Mouse (Mus musculus) heart, postnatal 0 days (tissue): ENCODE data around the gene Tet1. TPM values are rescaled to one million over a fixed set of nuclear protein-coding genes. Genes with fewer than 3 reads are reported as not detected.
"Not testable (repeated sequence)": the region's sequence is repeated elsewhere in the genome, so short reads cannot be mapped to it uniquely, and the experiment has no call there.

Source experiments
- ATAC-seq: fragments of 200-750 bp; cut with Nextera tagmentation; 2 replicates; pipeline ENCODE4 v1.8.0; 2017; ENCODE audit warnings: low read depth, moderate number of reproducible peaks, moderate library complexity; ENCODE audit not compliant: insufficient read depth
- DNase-seq: peaks from one replicate; pipeline ENCODE4 v3.0.0-alpha.2; 2016; ENCODE audit warnings: low spot score
- H3K27ac ChIP-seq: fragments of 300-500 bp; sonication (generic); 2 replicates; pipeline ENCODE4 v1.5.1; 2014; ENCODE audit warnings: low read depth, mild to moderate bottlenecking
- H3K27me3 ChIP-seq: fragments of 300-500 bp; sonication (generic); 2 replicates; pipeline ENCODE4 v1.6.1; 2014; ENCODE audit warnings: low read length, mixed read lengths; ENCODE audit not compliant: control insufficient read depth, insufficient read depth
- H3K36me3 ChIP-seq: fragments of 300-500 bp; sonication (generic); replicated peaks from 2 replicates; pipeline ENCODE4 v1.6.1; 2014; ENCODE audit warnings: low read length, mixed read lengths; ENCODE audit not compliant: control insufficient read depth, insufficient read depth
- H3K4me1 ChIP-seq: fragments of 300-500 bp; sonication (generic); 2 replicates; pipeline ENCODE4 v1.6.1; 2014; ENCODE audit warnings: antibody characterized with exemption; ENCODE audit not compliant: control insufficient read depth, insufficient read depth
- H3K4me2 ChIP-seq: fragments of 300-500 bp; sonication (generic); 2 replicates; pipeline ENCODE4 v1.6.1; 2014; ENCODE audit warnings: low read depth, mild to moderate bottlenecking, low read length, moderate library complexity
- H3K4me3 ChIP-seq: fragments of 300-500 bp; sonication (generic); 2 replicates; pipeline ENCODE4 v1.5.1; 2014; ENCODE audit warnings: low read depth, low read length
- H3K9ac ChIP-seq: fragments of 300-500 bp; sonication (generic); replicated peaks from 2 replicates; pipeline ENCODE4 v1.6.1; 2014; ENCODE audit warnings: low read depth, low read length, mixed read lengths
- H3K9me3 ChIP-seq: fragments of 300-500 bp; sonication (generic); replicated peaks from 2 replicates; pipeline ENCODE4 v1.6.1; 2016; ENCODE audit warnings: low read length; ENCODE audit not compliant: control insufficient read depth
- CTCF ChIP-seq: IDR thresholded peaks from 2 replicates; pipeline ENCODE4 v1.5.1; 2016; ENCODE audit warnings: antibody characterized with exemption, control low read depth, low read depth
- EP300 ChIP-seq: IDR thresholded peaks from 2 replicates; pipeline ENCODE4 v1.6.1; 2016; ENCODE audit warnings: antibody characterized with exemption, low read depth
- WGBS: fragments of 180-500 bp; shearing (Covaris S2); extraction: QIAGEN DNeasy Blood & Tissue Kit; methylation state at CpG from one replicate; pipeline ENCODE4 v1.1.7; 2014; 5-methylcytosine and 5-hydroxymethylcytosine counted together
- polyA plus RNA-seq: library from polyadenylated mRNA; unstranded; fragments of >200 nt; fragmentation: Nextera tagmentation; extraction: Ambion mirVana; gene quantifications from 2 replicates; pipeline ENCODE4 v1.2.1, GENCODE M21; 2015
- total RNA-seq: library from RNA; depleted of rRNA; stranded (reverse); fragments of >200 nt; gene quantifications from 2 replicates; pipeline ENCODE4 v1.2.3, GENCODE M21; 2014; ENCODE audit warnings: low replicate concordance; rRNA removed

The Tet1 gene
- total RNA-seq: 12.8 and 17.3 TPM in 2 replicates
- 18.8 and 19.9 TPM in 2 replicates for polyA plus RNA-seq

DNA sequence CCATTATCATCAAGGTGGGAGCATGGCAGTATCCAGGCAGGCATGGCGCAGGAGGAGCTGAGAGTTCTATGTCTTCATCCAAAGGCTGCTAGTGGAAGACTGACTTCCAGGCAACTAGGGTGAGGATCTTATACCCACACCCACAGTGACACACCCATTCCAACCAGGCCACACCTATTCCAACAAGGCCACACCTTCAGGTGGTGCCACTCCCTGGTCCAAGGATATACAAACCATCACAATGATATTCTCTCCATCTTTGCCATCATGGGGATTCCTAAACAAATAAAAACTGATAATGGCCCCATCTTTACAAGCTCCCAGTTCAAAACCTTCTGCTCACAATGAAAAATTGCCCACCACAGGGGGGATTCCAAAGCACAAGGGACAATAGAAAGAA is at the start of gene Tet1:
TSS of gene Tet1 (minus strand) at position 101 of the 400 bp plus-strand sequence.
- H3K36me3 ChIP-seq, H3K27ac ChIP-seq, H3K27me3 ChIP-seq, ATAC-seq, H3K9ac ChIP-seq, H3K4me3 ChIP-seq, H3K4me1 ChIP-seq, H3K9me3 ChIP-seq, H3K4me2 ChIP-seq, DNase-seq: not testable (repeated sequence)
- WGBS: no CpG with 5 or more reads among the region's 1 CpGs

DNA sequence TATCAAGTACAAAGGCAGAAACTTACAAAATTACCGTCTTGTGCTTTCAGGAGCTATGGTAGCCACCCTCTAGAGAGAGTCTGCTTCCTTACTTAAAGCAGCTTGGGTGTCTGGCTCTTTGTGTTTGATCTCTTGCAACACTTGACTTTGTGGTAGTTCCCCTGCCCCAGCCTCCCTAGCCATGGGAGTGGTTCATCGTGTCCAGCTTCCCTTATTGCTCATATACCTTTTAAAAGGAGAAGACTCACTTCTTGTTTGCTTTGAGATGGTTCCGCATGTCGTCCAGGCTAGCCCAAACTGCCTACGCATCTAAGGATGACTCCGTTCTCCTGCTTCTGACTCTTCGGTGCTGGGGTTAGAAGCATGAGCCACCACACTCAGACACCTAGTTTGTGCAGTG is 39.8 kb upstream of the Tet1 start:
- no peak for DNase-seq

DNA sequence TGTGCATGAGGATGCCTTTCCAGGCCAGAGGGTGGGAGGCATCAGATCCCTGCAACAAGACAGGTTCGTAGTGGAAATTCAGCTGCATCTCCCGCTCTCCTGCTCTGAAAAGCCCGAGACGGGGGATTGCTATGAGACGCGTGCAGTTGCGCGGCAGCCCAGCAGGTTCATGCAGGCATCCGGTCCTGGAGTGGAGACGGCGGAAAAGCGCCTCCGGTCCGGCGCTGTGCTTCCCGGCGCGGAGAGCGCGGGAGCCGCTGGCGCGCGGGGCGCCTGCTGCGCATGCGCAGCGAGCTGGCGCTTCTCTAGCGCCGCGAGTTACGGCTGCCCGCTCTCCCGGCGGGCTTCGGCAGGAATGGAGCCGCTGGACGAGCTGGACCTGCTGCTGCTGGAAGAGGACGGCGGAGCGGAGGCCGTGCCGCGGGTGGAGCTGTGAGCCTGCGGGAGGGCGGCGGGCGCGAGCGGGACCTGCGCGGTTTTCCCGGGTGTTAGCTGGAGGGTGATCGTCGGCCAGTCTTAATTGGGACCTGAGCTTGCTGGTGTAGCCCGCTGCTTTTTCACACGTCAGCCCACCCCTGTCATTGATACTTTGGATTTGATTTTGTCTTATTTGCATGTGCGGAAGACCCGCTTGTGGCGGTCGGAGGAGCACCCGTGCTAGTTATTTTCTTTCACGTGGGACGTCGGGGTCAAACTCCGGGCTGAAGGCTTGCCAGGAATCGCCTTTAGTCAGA is 38.1 kb upstream of the Tet1 start, which contains the start of gene Dna2:
TSS of gene Dna2 (plus strand) at position 289 of the 734 bp plus-strand sequence.
- H3K4me3 ChIP-seq: peak within 1 kb of the TSS; percentile 87
- no peaks in the 10 kb centered on the region for H3K4me1 ChIP-seq
- H3K9me3 ChIP-seq: no peaks in the 10 kb centered on the region
- peak; percentile 91 for ATAC-seq
- 0% methylated on average over 68 of the region's 68 CpGs for WGBS
- H3K4me2 ChIP-seq: peak within 1 kb of the TSS; percentile 97
- peak within 1 kb of the TSS; percentile 76 for H3K27ac ChIP-seq
- peaks cover 42% of the 10 kb centered on the region for H3K36me3 ChIP-seq
- H3K9ac ChIP-seq: peak within 1 kb of the TSS; percentile 85
- no peaks in the 10 kb centered on the region for H3K27me3 ChIP-seq
- TF ChIP-seq EP300 (no peak), CTCF (no peak)
- DNase-seq: peak; percentile 84

More for the DNA sequence above, 39.8 kb upstream of the Tet1 start:
- peaks cover 41% of the 10 kb centered on the region for H3K36me3 ChIP-seq
- TF ChIP-seq EP300 (no peak), CTCF (no peak)
- H3K27ac ChIP-seq: no peak overlapping the region
- H3K4me3 ChIP-seq: no peak overlapping the region
- ATAC-seq: no peak
- no peak overlapping the region for H3K4me2 ChIP-seq
- H3K9ac ChIP-seq: no peak overlapping the region
- WGBS: 91% methylated on average over 7 of the region's 7 CpGs
- no peaks in the 10 kb centered on the region for H3K4me1 ChIP-seq
- no peaks in the 10 kb centered on the region for H3K9me3 ChIP-seq
- H3K27me3 ChIP-seq: no peaks in the 10 kb centered on the region

DNA sequence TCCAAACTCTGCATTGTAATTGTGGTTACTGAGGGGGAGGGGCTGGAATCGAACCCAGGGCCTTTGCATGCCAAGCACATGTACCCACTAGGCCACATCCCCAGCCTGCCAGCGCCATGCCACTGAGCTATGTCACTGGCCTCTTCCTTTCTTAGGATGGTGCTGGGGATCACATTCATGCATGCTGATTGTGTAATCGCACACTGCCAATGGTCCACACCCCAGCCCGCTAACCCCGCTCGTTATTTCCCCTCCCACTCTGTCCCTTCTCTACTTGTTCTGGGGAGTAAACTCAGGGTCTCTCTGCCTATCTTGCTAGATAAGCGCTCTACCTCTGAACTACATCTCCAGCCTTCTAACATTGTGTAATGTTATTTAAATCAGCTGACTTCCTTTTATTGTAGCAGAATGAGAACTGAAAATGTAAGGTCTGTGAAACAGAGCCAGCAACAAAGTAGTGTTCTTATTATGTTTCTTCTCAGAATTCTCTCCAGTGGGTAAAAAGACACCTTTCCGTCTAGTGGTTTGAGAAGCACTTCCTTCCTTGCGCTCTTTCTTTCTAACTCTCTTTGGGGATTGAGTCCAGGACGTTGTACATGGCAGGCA is 36.3 kb upstream of the Tet1 start:
- Histone ChIP-seq H3K9ac (no peak overlapping the region), H3K36me3 (peaks cover 47% of the 10 kb centered on the region), H3K27me3 (no peaks in the 10 kb centered on the region), H3K4me3 (no peak overlapping the region), H3K27ac (no peak overlapping the region), H3K9me3 (no peaks in the 10 kb centered on the region), H3K4me2 (no peak overlapping the region), H3K4me1 (no peaks in the 10 kb centered on the region)
- ATAC-seq (no peak), DNase-seq (no peak)
- WGBS: 81% methylated on average over 10 of the region's 10 CpGs
- TF ChIP-seq CTCF (no peak), EP300 (no peak)

DNA sequence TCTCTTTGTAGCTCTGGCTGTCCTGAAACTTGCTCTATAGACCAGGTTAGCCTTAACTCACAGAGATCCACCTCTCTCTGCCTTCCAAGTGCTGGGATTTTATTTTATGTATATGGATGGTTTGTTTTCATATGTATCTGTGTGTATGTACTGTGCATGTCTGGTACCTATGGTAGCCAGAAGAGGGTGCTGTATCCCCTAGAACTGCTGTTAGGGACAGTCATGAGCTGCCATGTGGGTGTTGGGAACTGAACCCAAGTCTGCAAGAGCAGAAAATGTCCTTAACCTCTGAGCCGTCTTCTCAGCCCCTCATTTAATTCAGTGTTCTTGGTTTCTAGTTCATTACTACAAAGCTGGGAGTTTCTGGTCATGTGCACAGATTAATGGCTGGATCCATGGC is 23.6 kb upstream of the Tet1 start:
- no peak for DNase-seq
- ATAC-seq: no peak
- H3K27me3 ChIP-seq: no peaks in the 10 kb centered on the region
- TF ChIP-seq CTCF: no peak
- no peak for TF ChIP-seq EP300
- no peaks in the 10 kb centered on the region for H3K9me3 ChIP-seq
- H3K4me3 ChIP-seq: no peak overlapping the region
- no peaks in the 10 kb centered on the region for H3K4me1 ChIP-seq
- no peak overlapping the region for H3K4me2 ChIP-seq
- no peak overlapping the region for H3K27ac ChIP-seq
- 92% methylated on average over 1 of the region's 1 CpGs for WGBS
- no peak overlapping the region for H3K9ac ChIP-seq
- peaks cover 63% of the 10 kb centered on the region for H3K36me3 ChIP-seq
